Mouse (Mus musculus) limb, embryonic 12.5 days (tissue): ENCODE data around the gene Gm29797. TPM values are rescaled to one million over a fixed set of nuclear protein-coding genes. Genes with fewer than 3 reads are reported as not detected.

Source experiments
- ATAC-seq: fragments of 200-750 bp; cut with Nextera tagmentation; 2 replicates; pipeline ENCODE4 v1.8.0; 2017; ENCODE audit warnings: low read depth, moderate TSS enrichment; ENCODE audit not compliant: insufficient number of reproducible peaks, insufficient read depth, low FRiP score, low TSS enrichment
- H3K27ac ChIP-seq: fragments of 300-500 bp; sonication (generic); 2 replicates; pipeline ENCODE4 v1.5.1; 2016; ENCODE audit warnings: mild to moderate bottlenecking, moderate library complexity
- H3K27me3 ChIP-seq: fragments of 300-500 bp; sonication (generic); 2 replicates; pipeline ENCODE4 v1.6.1; 2016; ENCODE audit warnings: mild to moderate bottlenecking, moderate library complexity
- H3K36me3 ChIP-seq: fragments of 300-500 bp; sonication (generic); 2 replicates; pipeline ENCODE4 v1.6.1; 2016; ENCODE audit warnings: mild to moderate bottlenecking, moderate library complexity
- H3K4me1 ChIP-seq: fragments of 300-500 bp; sonication (generic); replicated peaks from 2 replicates; pipeline ENCODE4 v1.6.1; 2016
- H3K4me2 ChIP-seq: fragments of 300-500 bp; sonication (generic); 2 replicates; pipeline ENCODE4 v1.6.1; 2016; ENCODE audit warnings: mild to moderate bottlenecking, moderate library complexity
- H3K4me3 ChIP-seq: fragments of 300-500 bp; sonication (generic); replicated peaks from 2 replicates; pipeline ENCODE4 v1.5.1; 2016; ENCODE audit warnings: mild to moderate bottlenecking
- H3K9ac ChIP-seq: fragments of 300-500 bp; sonication (generic); replicated peaks from 2 replicates; pipeline ENCODE4 v1.6.1; 2016; ENCODE audit warnings: mild to moderate bottlenecking, moderate library complexity
- H3K9me3 ChIP-seq: fragments of 300-500 bp; sonication (generic); 2 replicates; pipeline ENCODE4 v1.6.1; 2016; ENCODE audit warnings: mild to moderate bottlenecking, moderate library complexity
- WGBS: fragments of 180-500 bp; shearing (Covaris S2); methylation state at CpG from one replicate; pipeline ENCODE4 v1.1.7; 2016; 5-methylcytosine and 5-hydroxymethylcytosine counted together
- polyA plus RNA-seq: library from polyadenylated mRNA; unstranded; fragments of >200 nt; fragmentation: Nextera tagmentation; extraction: Ambion mirVana; gene quantifications from 2 replicates; pipeline ENCODE4 v1.2.1, GENCODE M21; 2016

Gm29797 gene
- polyA plus RNA-seq, 1 experiment from 2014 or later, result 0.58 TPM

GRCm38 (mm10) chr2:181684713-181685112, 27.9 kb downstream of the Gm29797 start:
- H3K27me3 ChIP-seq, result no peaks in the 10 kb centered on the region
- H3K27ac ChIP-seq, result no peak overlapping the region
- no peak overlapping the region for H3K9ac ChIP-seq
- no peaks in the 10 kb centered on the region for H3K9me3 ChIP-seq
- ATAC-seq, result no peak
- H3K4me3 ChIP-seq, result no peak overlapping the region
- H3K36me3 ChIP-seq, result peaks cover 50% of the 10 kb centered on the region
- no peak overlapping the region for H3K4me2 ChIP-seq
- H3K4me1 ChIP-seq, result peaks cover 12% of the 10 kb centered on the region
- 88% methylated on average over 1 of the region's 1 CpGs for WGBS

DNA sequence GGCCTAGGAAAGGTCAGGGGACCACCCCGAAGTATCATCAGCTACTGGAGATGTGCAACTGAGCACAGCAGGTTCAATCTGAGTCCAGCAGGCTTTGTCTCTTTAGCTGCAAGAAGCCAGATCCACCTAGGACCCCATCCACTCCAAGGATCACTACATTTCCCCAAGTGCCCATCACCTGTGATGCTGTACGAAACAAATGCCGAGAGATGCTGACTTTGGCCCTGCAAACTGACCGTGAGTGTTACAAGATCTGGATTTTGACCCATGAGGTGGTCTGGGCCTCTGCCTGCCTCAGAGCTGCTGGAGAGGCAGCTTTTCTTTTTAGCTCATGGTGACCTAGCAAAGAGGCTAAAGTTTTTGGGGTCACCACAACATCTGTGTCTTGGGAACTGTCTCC, 28.9 kb downstream of the Gm29797 start:
- Histone ChIP-seq H3K9ac (no peak overlapping the region), H3K4me1 (peaks cover 9% of the 10 kb centered on the region), H3K4me3 (no peak overlapping the region), H3K9me3 (no peaks in the 10 kb centered on the region), H3K27me3 (no peaks in the 10 kb centered on the region), H3K36me3 (peaks cover 60% of the 10 kb centered on the region), H3K27ac (no peak overlapping the region), H3K4me2 (no peak overlapping the region)
- 90% methylated on average over 4 of the region's 4 CpGs for WGBS
- no peak for ATAC-seq

DNA sequence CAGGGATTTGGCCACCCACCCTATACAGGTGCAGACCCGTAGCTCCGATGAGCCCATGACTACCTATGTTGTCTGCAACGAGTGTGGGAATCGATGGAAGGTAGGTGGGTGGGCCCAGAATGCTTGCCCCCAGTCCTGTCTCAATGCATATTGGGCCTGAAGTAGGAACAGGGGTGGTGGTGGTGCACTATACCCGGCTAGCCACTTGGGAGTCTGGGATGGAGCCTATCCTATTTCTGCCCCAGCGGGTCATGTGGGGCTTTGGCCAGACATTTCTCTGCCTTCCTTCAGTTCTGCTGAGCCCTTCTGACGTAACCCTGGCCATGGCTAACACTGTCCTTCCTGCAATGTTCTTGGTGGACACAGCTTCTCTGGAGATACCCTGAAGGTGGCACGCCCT, 30.8 kb downstream of the Gm29797 start:
- Histone ChIP-seq H3K4me3 (no peak overlapping the region), H3K4me2 (no peak overlapping the region), H3K9ac (no peak overlapping the region), H3K27me3 (no peaks in the 10 kb centered on the region), H3K36me3 (peaks cover 68% of the 10 kb centered on the region), H3K9me3 (no peaks in the 10 kb centered on the region), H3K4me1 (peaks cover 4% of the 10 kb centered on the region), H3K27ac (no peak overlapping the region)
- 92% methylated on average over 8 of the region's 8 CpGs for WGBS
- ATAC-seq, result no peak

- Histone ChIP-seq H3K27me3 (no peaks in the 10 kb centered on the region), H3K4me3 (no peak overlapping the region), H3K9ac (no peak overlapping the region), H3K36me3 (peaks cover 63% of the 10 kb centered on the region), H3K27ac (no peak overlapping the region), H3K4me2 (no peak overlapping the region), H3K9me3 (no peaks in the 10 kb centered on the region), H3K4me1 (peaks cover 15% of the 10 kb centered on the region)
- WGBS, result 92% methylated on average over 10 of the region's 10 CpGs
- no peak for ATAC-seq
Measured at GRCm38 (mm10) chr2:181689466-181690160, 32.8 kb downstream of the Gm29797 start.

DNA sequence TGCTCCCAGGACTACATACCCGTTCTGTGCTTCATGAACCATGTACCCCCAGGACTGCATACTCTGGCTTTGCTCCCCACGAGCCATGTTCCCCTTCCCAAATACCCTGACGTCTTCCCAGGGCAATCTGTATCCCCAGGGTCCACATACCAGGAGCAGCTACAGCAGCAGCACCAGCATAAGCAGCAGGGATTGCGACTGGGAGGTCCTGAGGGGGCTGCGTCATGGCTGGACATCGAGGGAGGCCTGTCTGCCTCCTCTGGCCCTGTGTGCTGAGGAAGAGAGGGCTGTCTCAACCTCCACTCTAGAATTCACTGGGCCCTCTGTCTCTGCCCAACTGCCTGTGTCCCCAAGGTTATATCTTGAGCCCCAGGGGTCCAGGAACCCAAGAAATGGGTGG, 34.2 kb downstream of the Gm29797 start:
- no peak for ATAC-seq
- no peak overlapping the region for H3K4me3 ChIP-seq
- H3K9ac ChIP-seq, result no peak overlapping the region
- no peak overlapping the region for H3K27ac ChIP-seq
- H3K4me1 ChIP-seq, result peaks cover 16% of the 10 kb centered on the region
- peaks cover 53% of the 10 kb centered on the region for H3K36me3 ChIP-seq
- H3K4me2 ChIP-seq, result no peak overlapping the region
- WGBS, result 87% methylated on average over 6 of the region's 6 CpGs
- H3K27me3 ChIP-seq, result peaks cover 2% of the 10 kb centered on the region; the same call in 1 of the 2 replicates
- no peaks in the 10 kb centered on the region for H3K9me3 ChIP-seq

- no peak overlapping the region for H3K27ac ChIP-seq
- H3K36me3 ChIP-seq, result peaks cover 48% of the 10 kb centered on the region
- H3K4me3 ChIP-seq, result no peak overlapping the region
- no peaks in the 10 kb centered on the region for H3K9me3 ChIP-seq
- no peak overlapping the region for H3K4me2 ChIP-seq
- peaks cover 16% of the 10 kb centered on the region for H3K4me1 ChIP-seq
- 92% methylated on average over 4 of the region's 4 CpGs for WGBS
- no peak overlapping the region for H3K9ac ChIP-seq
- no peak for ATAC-seq
- H3K27me3 ChIP-seq, result peaks cover 5% of the 10 kb centered on the region; the same call in 1 of the 2 replicates
Measured at GRCm38 (mm10) chr2:181691571-181691970, 34.7 kb downstream of the Gm29797 start.

DNA sequence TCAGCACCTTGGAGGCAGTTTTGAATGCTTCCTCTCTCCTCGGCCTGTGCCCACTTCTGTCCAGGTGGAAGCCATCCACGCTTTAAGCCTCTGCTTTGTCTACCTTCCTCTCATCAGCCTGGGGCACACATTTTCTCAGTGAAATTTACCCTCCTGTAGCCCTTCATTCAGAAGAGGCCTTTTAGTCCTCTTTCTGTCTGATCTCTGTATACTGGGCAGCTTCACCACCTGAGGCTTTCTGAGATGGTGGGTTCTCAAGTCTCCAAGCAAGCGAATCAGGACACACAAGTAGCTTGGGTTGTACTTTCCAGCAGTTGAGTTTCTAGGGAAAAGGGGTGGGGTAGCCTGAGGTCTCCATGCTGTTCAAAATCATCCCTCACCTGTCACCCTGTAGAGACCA, 35.5 kb downstream of the Gm29797 start:
- Histone ChIP-seq H3K4me2 (peak overlapping the region; percentile 92), H3K4me3 (peak overlapping the region; percentile 69), H3K9me3 (no peaks in the 10 kb centered on the region), H3K4me1 (peaks cover 16% of the 10 kb centered on the region), H3K36me3 (peaks cover 41% of the 10 kb centered on the region), H3K27me3 (peaks cover 8% of the 10 kb centered on the region; the same call in 1 of the 2 replicates), H3K27ac (no peak overlapping the region), H3K9ac (no peak overlapping the region; the same call in 1 of the 2 replicates)
- 92% methylated on average over 3 of the region's 3 CpGs for WGBS
- no peak for ATAC-seq

DNA sequence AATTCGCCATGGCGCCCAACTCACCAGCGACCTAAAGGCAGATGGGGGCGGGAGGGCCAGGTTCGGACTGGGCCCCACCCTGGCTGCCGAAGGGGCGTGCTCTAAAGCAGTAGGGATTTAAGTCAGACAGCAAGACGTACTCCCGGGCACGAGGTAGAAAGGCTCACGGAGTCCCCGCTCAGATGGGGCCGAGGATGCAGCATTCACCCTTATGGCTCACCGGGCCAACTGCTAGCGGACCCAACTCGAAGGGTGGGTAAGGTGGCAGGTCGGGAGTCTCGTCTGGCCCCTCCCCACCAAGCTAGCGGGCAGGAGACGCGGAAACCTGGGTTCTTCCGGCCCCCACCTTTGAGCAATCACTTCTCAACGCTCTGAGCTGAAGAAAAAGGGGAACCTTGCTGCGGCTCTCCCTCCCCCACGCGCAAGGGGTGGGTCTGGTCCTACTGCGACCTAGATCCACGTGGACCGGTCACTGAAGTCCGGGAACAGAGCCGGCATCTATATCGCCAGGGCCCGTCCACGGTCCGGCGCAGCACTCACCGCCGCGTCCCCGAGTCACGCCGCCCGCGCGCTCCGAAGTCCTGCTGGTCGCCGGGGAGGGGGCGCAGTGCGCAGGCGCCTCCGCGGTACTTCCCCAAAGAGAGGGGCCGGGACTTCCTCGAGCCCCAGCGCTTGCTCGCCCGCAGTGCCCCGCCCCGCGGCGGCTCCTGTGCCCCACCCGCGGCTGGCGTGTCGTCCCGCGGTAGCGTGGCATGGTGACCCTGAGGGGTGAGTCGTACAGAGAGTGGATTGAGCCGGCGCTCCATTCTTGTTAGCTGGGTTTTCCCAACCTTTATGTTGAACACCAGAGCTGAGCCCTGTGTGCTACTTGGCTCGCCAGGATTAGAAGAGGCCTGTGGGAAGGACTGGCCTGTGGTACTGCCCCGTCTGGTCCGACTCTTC, 36.8 kb downstream of the Gm29797 start, which contains the start of gene Rgs19:
Rgs19 (minus strand) TSS at position 639 of the 942 bp plus-strand sequence.
- under 1% methylated on average over 74 of the region's 75 CpGs for WGBS
- Histone ChIP-seq H3K9me3 (no peaks in the 10 kb centered on the region), H3K9ac (peak within 1 kb of the TSS; percentile 79), H3K36me3 (peaks cover 28% of the 10 kb centered on the region), H3K4me1 (peaks cover 16% of the 10 kb centered on the region), H3K4me3 (peak within 1 kb of the TSS; percentile 69), H3K4me2 (peak within 1 kb of the TSS; percentile 92), H3K27me3 (peaks cover 8% of the 10 kb centered on the region; the same call in 1 of the 2 replicates), H3K27ac (peak within 1 kb of the TSS; percentile 81)
- ATAC-seq, result peak; percentile 79

DNA sequence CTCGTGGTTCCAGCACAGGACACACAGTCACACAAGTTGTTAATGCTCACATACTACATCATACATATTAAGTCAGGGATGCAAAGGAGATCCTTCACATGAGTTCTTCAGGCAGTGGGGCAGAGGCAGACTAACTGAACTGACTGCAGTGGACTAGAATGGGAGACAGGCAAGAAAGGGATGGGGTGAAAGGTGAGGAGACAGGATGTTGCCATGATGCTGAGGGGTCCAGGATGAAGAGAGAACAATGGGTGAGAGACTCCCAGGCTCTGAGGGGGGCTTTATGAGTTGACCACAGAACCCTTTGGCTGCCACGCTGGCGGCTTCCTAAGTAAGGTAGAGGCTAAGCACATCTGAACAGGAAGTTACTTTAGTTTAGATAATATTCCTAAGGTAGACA, 37.7 kb downstream of the Gm29797 start:
- Histone ChIP-seq H3K27me3 (peaks cover 8% of the 10 kb centered on the region; the same call in 1 of the 2 replicates), H3K4me2 (peak overlapping the region; percentile 92), H3K27ac (no peak overlapping the region), H3K9ac (peak overlapping the region; percentile 79; the same call in 1 of the 2 replicates), H3K9me3 (no peaks in the 10 kb centered on the region), H3K36me3 (peaks cover 19% of the 10 kb centered on the region), H3K4me3 (peak overlapping the region; percentile 69; the same call in 1 of the 2 replicates), H3K4me1 (peaks cover 16% of the 10 kb centered on the region)
- no peak for ATAC-seq
- WGBS, result 91% methylated on average over 3 of the region's 3 CpGs

DNA sequence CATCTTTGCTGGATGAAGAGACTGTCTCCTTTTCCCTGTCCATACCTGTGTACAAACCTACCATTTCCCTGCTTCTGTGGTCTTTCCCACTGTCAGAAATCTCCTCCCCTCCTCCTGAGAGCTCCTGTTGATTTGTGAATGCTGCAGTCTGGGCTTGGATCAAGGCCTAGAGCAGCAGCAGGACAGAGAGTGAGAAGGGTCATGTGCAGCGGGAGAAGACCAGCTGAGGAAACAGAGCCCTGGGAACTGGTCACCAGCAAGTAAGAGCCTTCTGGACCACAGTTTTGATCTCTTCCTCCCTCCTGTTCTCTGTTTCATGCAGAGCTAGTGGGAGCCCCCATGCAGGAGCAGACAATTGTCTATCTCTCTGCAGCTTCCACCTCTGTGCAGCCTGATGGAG, 38.9 kb downstream of the Gm29797 start:
- Histone ChIP-seq H3K4me3 (no peak overlapping the region), H3K4me2 (no peak overlapping the region), H3K9me3 (no peaks in the 10 kb centered on the region), H3K36me3 (peaks cover 7% of the 10 kb centered on the region; the same call in 1 of the 2 replicates), H3K27me3 (peaks cover 8% of the 10 kb centered on the region; the same call in 1 of the 2 replicates), H3K9ac (no peak overlapping the region), H3K4me1 (peaks cover 16% of the 10 kb centered on the region), H3K27ac (no peak overlapping the region)
- WGBS, result 71% methylated on average over 1 of the region's 1 CpGs
- no peak for ATAC-seq

DNA sequence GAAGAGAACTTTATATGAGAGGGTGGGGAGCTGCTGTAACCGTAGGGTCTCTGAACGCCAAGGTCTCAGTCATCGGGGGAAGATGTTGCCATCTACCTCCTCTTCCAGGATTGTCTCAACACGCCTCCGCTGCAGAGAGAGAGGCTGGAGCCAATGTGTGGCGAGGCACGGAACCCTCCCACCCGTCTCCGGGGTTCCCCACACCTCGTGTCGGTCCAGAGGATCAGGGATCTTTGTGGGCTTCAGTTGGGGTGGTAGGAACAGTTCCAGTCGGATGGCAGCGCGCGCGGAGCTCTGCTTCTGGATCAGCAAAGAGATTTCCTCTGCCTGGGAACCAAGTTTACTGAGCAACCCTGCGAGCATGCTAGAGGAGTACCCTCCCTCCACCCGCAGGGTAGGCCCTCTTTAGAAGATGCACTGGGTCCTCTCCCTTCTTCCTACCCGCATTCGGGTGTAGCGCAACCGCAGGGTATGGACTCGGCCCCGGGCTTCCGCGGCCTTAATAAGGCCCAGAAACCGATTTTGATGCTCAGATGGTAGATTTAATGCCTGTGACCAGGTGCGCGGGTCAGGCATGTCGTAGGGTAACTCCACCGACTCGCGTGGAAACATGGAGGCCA, 40.1 kb downstream of the Gm29797 start:
- Histone ChIP-seq H3K4me3 (no peak overlapping the region), H3K9ac (no peak overlapping the region), H3K27me3 (peaks cover 8% of the 10 kb centered on the region; the same call in 1 of the 2 replicates), H3K4me1 (peaks cover 16% of the 10 kb centered on the region), H3K4me2 (no peak overlapping the region), H3K36me3 (no peaks in the 10 kb centered on the region), H3K9me3 (no peaks in the 10 kb centered on the region), H3K27ac (no peak overlapping the region)
- 62% methylated on average over 33 of the region's 33 CpGs for WGBS
- no peak for ATAC-seq
